Mouse (Mus musculus) forebrain, embryonic 15.5 days (tissue): ENCODE measurements around the gene Cdh8. TPM values are rescaled to one million over a fixed set of nuclear protein-coding genes. Genes with fewer than 3 reads are reported as not detected.
"Not testable (repeated sequence)": the region's sequence is repeated elsewhere in the genome, so short reads cannot be mapped to it uniquely, and the experiment has no call there.

ENCODE experiments used
- ATAC-seq: fragments of 200-750 bp; cut with Nextera tagmentation; replicated peaks from 2 replicates; pipeline ENCODE4 v1.8.0; 2017; ENCODE audit warnings: mild to moderate bottlenecking, moderate TSS enrichment, moderate library complexity
- H3K27ac ChIP-seq: fragments of 300-500 bp; sonication (generic); replicated peaks from 2 replicates; pipeline ENCODE4 v1.5.1; 2015; ENCODE audit warnings: mild to moderate bottlenecking, inconsistent platforms
- H3K27me3 ChIP-seq: fragments of 300-500 bp; sonication (generic); 2 replicates; pipeline ENCODE4 v1.6.1; 2015; ENCODE audit warnings: inconsistent platforms
- H3K36me3 ChIP-seq: fragments of 300-500 bp; sonication (generic); 2 replicates; pipeline ENCODE4 v1.6.1; 2015; ENCODE audit warnings: mild to moderate bottlenecking, inconsistent platforms
- H3K4me1 ChIP-seq: fragments of 300-500 bp; sonication (generic); 2 replicates; pipeline ENCODE4 v1.6.1; 2015; ENCODE audit warnings: inconsistent platforms
- H3K4me2 ChIP-seq: fragments of 300-500 bp; sonication (generic); replicated peaks from 2 replicates; pipeline ENCODE4 v1.6.1; 2015; ENCODE audit warnings: mild to moderate bottlenecking, inconsistent platforms
- H3K4me3 ChIP-seq: fragments of 300-500 bp; sonication (generic); 2 replicates; pipeline ENCODE4 v1.5.1; 2015; ENCODE audit warnings: mild to moderate bottlenecking, inconsistent platforms
- H3K9ac ChIP-seq: fragments of 300-500 bp; sonication (generic); replicated peaks from 2 replicates; pipeline ENCODE4 v1.6.1; 2015; ENCODE audit warnings: mild to moderate bottlenecking, inconsistent platforms
- H3K9me3 ChIP-seq: fragments of 300-500 bp; sonication (generic); 2 replicates; pipeline ENCODE4 v1.6.1; 2016; ENCODE audit warnings: inconsistent platforms
- WGBS: fragments of 180-500 bp; shearing (Covaris S2); methylation state at CpG from one replicate; pipeline ENCODE4 v1.1.7; 2015; ENCODE audit warnings: mixed read lengths; 5-methylcytosine and 5-hydroxymethylcytosine counted together
- polyA plus RNA-seq: library from polyadenylated mRNA; unstranded; fragments of >200 nt; fragmentation: Nextera tagmentation; extraction: Ambion mirVana; gene quantifications from 2 replicates; pipeline ENCODE4 v1.2.1, GENCODE M21; 2015

The Cdh8 gene
- polyA plus RNA-seq, 1 experiment from 2014 or later: 39.8 TPM

- H3K9ac ChIP-seq: no peak overlapping the region
- H3K27ac ChIP-seq: 0 out of 2 replicates have a peak overlapping the region, but pooled peaks have one; percentile 32
- H3K9me3 ChIP-seq: no peaks in the 10 kb centered on the region
- ATAC-seq: no peak
- H3K4me2 ChIP-seq: no peak overlapping the region
- H3K27me3 ChIP-seq: no peaks in the 10 kb centered on the region
- no peak overlapping the region for H3K4me3 ChIP-seq
- no peaks in the 10 kb centered on the region for H3K4me1 ChIP-seq
- WGBS: 26% methylated on average over 3 of the region's 3 CpGs
- H3K36me3 ChIP-seq: no peaks in the 10 kb centered on the region
These were observed 149.1 kb downstream of the Cdh8 start for GRCm38 (mm10) chr8:99267133-99267532.

GRCm38 (mm10) chr8:99234372-99234771 is 181.9 kb downstream of the Cdh8 start:
- no peaks in the 10 kb centered on the region for H3K9me3 ChIP-seq
- WGBS: 9% methylated on average over 4 of the region's 4 CpGs
- H3K4me3 ChIP-seq: no peak overlapping the region
- ATAC-seq: peak; percentile 69; the same call in 1 of the 2 replicates
- H3K4me1 ChIP-seq: peaks cover 14% of the 10 kb centered on the region
- no peaks in the 10 kb centered on the region for H3K36me3 ChIP-seq
- no peak overlapping the region; the same call in 1 of the 2 replicates for H3K27ac ChIP-seq
- no peak overlapping the region for H3K9ac ChIP-seq
- H3K27me3 ChIP-seq: no peaks in the 10 kb centered on the region
- H3K4me2 ChIP-seq: peak overlapping the region; percentile 17; the same call in 1 of the 2 replicates

GRCm38 (mm10) chr8:99223697-99224096 is 192.6 kb downstream of the Cdh8 start:
- Histone ChIP-seq H3K4me2 (no peak overlapping the region), H3K27me3 (no peaks in the 10 kb centered on the region), H3K9me3 (no peaks in the 10 kb centered on the region), H3K4me1 (no peaks in the 10 kb centered on the region; the same call in 1 of the 2 replicates), H3K4me3 (no peak overlapping the region), H3K36me3 (no peaks in the 10 kb centered on the region), H3K27ac (peak overlapping the region; percentile 8; the same call in 1 of the 2 replicates), H3K9ac (no peak overlapping the region)
- ATAC-seq: no peak
- WGBS: 35% methylated on average over 6 of the region's 6 CpGs

GRCm38 (mm10) chr8:99205194-99205593 is 211.1 kb downstream of the Cdh8 start:
- H3K27me3 ChIP-seq: no peaks in the 10 kb centered on the region
- H3K4me2 ChIP-seq: no peak overlapping the region
- H3K4me3 ChIP-seq: no peak overlapping the region
- ATAC-seq: peak; percentile 61
- H3K9ac ChIP-seq: no peak overlapping the region
- no peaks in the 10 kb centered on the region for H3K36me3 ChIP-seq
- 50% methylated on average over 7 of the region's 7 CpGs for WGBS
- no peaks in the 10 kb centered on the region for H3K9me3 ChIP-seq
- H3K4me1 ChIP-seq: peaks cover 4% of the 10 kb centered on the region
- no peak overlapping the region for H3K27ac ChIP-seq

GRCm38 (mm10) chr8:99190643-99191042 is 225.6 kb downstream of the Cdh8 start:
- Histone ChIP-seq H3K4me3 (no peak overlapping the region), H3K27me3 (no peaks in the 10 kb centered on the region), H3K36me3 (no peaks in the 10 kb centered on the region), H3K27ac (no peak overlapping the region), H3K9me3 (no peaks in the 10 kb centered on the region), H3K4me1 (no peaks in the 10 kb centered on the region), H3K9ac (no peak overlapping the region), H3K4me2 (no peak overlapping the region)
- 83% methylated on average over 2 of the region's 2 CpGs for WGBS
- ATAC-seq: no peak

GRCm38 (mm10) chr8:99186879-99187278 is 229.4 kb downstream of the Cdh8 start:
- WGBS: 90% methylated on average over 5 of the region's 5 CpGs
- no peaks in the 10 kb centered on the region for H3K9me3 ChIP-seq
- no peaks in the 10 kb centered on the region for H3K36me3 ChIP-seq
- H3K4me3 ChIP-seq: no peak overlapping the region
- H3K27ac ChIP-seq: no peak overlapping the region
- H3K4me2 ChIP-seq: no peak overlapping the region
- H3K9ac ChIP-seq: no peak overlapping the region
- no peak for ATAC-seq
- no peaks in the 10 kb centered on the region for H3K4me1 ChIP-seq
- H3K27me3 ChIP-seq: no peaks in the 10 kb centered on the region

GRCm38 (mm10) chr8:99184186-99184585 is 232.1 kb downstream of the Cdh8 start:
- Histone ChIP-seq H3K27me3 (no peaks in the 10 kb centered on the region), H3K9ac (no peak overlapping the region), H3K4me2 (no peak overlapping the region), H3K27ac (no peak overlapping the region), H3K36me3 (no peaks in the 10 kb centered on the region), H3K4me1 (no peaks in the 10 kb centered on the region), H3K4me3 (no peak overlapping the region), H3K9me3 (no peaks in the 10 kb centered on the region)
- no peak for ATAC-seq

- Histone ChIP-seq H3K9me3 (no peaks in the 10 kb centered on the region), H3K4me2 (no peak overlapping the region), H3K9ac (no peak overlapping the region), H3K27ac (no peak overlapping the region), H3K4me3 (no peak overlapping the region), H3K36me3 (no peaks in the 10 kb centered on the region), H3K4me1 (no peaks in the 10 kb centered on the region), H3K27me3 (no peaks in the 10 kb centered on the region)
- no peak for ATAC-seq
- WGBS: 69% methylated on average over 3 of the region's 3 CpGs
These were observed 249.3 kb downstream of the Cdh8 start for GRCm38 (mm10) chr8:99166966-99167365.

- 35% methylated on average over 4 of the region's 4 CpGs for WGBS
- Histone ChIP-seq H3K9ac (no peak overlapping the region), H3K36me3 (no peaks in the 10 kb centered on the region), H3K9me3 (no peaks in the 10 kb centered on the region), H3K4me1 (no peaks in the 10 kb centered on the region), H3K4me2 (no peak overlapping the region), H3K27ac (no peak overlapping the region), H3K27me3 (no peaks in the 10 kb centered on the region), H3K4me3 (no peak overlapping the region)
- no peak for ATAC-seq
These were observed 254.6 kb downstream of the Cdh8 start for GRCm38 (mm10) chr8:99161633-99162032.

GRCm38 (mm10) chr8:99145436-99145835 is 270.8 kb downstream of the Cdh8 start:
- Histone ChIP-seq H3K4me3 (no peak overlapping the region), H3K27ac (no peak overlapping the region), H3K9ac (no peak overlapping the region), H3K4me1 (no peaks in the 10 kb centered on the region), H3K4me2 (no peak overlapping the region), H3K27me3 (no peaks in the 10 kb centered on the region), H3K36me3 (no peaks in the 10 kb centered on the region; the same call in 1 of the 2 replicates), H3K9me3 (no peaks in the 10 kb centered on the region)
- no peak for ATAC-seq
- WGBS: 92% methylated on average over 6 of the region's 6 CpGs

- not testable (repeated sequence) for H3K9me3 ChIP-seq, H3K4me2 ChIP-seq, H3K27ac ChIP-seq, H3K36me3 ChIP-seq, H3K4me3 ChIP-seq, H3K4me1 ChIP-seq, H3K27me3 ChIP-seq, ATAC-seq, H3K9ac ChIP-seq
- 54% methylated on average over 1 of the region's 1 CpGs for WGBS
These were observed 271.5 kb downstream of the Cdh8 start for GRCm38 (mm10) chr8:99144761-99145160.

GRCm38 (mm10) chr8:99098453-99098852 is 317.8 kb downstream of the Cdh8 start:
- H3K27ac ChIP-seq: no peak overlapping the region
- H3K9ac ChIP-seq: no peak overlapping the region
- H3K4me3 ChIP-seq: no peak overlapping the region
- WGBS: 79% methylated on average over 2 of the region's 2 CpGs
- no peaks in the 10 kb centered on the region for H3K9me3 ChIP-seq
- no peak for ATAC-seq
- no peak overlapping the region for H3K4me2 ChIP-seq
- H3K4me1 ChIP-seq: no peaks in the 10 kb centered on the region
- H3K27me3 ChIP-seq: no peaks in the 10 kb centered on the region
- H3K36me3 ChIP-seq: no peaks in the 10 kb centered on the region

- H3K36me3 ChIP-seq: no peaks in the 10 kb centered on the region
- no peak overlapping the region for H3K4me2 ChIP-seq
- H3K4me3 ChIP-seq: no peak overlapping the region
- no peaks in the 10 kb centered on the region for H3K4me1 ChIP-seq
- H3K9me3 ChIP-seq: no peaks in the 10 kb centered on the region
- no peak overlapping the region for H3K27ac ChIP-seq
- H3K9ac ChIP-seq: no peak overlapping the region
- no peaks in the 10 kb centered on the region for H3K27me3 ChIP-seq
- no peak for ATAC-seq
These were observed 364.9 kb downstream of the Cdh8 start for GRCm38 (mm10) chr8:99051344-99051743.
